1 mouse cellular context compared by ENCODE assay signal in the genomic region with DNA sequence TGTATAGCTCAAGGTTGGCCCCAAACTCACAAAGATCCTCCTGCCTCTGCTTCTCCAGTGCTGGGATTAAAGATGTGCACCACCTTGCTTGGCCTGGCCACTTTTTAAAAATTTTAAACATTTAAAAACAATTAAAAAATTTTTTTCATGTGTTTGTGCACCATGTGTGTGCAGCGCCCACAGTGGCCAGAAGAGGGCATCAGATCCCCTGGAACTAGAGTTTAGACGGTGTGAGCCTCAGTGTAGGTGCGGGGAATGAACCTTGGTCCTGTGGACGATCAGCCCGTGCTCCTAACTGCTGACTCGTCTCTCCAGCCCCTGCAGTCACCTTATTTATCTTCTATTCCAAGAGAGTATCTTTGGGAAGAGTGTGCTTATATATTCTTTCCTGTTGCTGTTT.
TF ChIP-seq lines count a peak whose summit lies in the region.

No protein-coding gene starts in this region.

TF ChIP-seq in MEL, 35 proteins besides CTCF, POLR2A, EP300 and RAD21:
- TF ChIP-seq RCOR1 (IDR thresholded peaks at IDR 0.05; ENCODE audit: low read depth, low read length) (no peak), MEF2A (IDR thresholded peaks at IDR 0.05; ENCODE audit: extremely low read depth, insufficient replicate concordance, low read depth, low read length, poor library complexity, severe bottlenecking) (no peak), MAZ (IDR thresholded peaks at IDR 0.05; ENCODE audit: low read depth, low read length) (no peak), MAX (IDR thresholded peaks at IDR 0.05; ENCODE audit: low read length) (no peak), ZKSCAN1 (IDR thresholded peaks at IDR 0.05; ENCODE audit: low read depth, low read length) (no peak), ZNF384 (IDR thresholded peaks at IDR 0.05; ENCODE audit: low read depth, low read length) (no peak)
